Mouse (Mus musculus): ENCODE results near the gene Otud7a. TPM values are rescaled to one million over a fixed set of nuclear protein-coding genes. Genes with fewer than 3 reads are reported as not detected.

Otud7a gene
- 3.7 and 6.0 TPM in 2 replicates for polyA plus RNA-seq (2014; fragmentation: Nextera tagmentation; extraction: Ambion mirVana)

DNA sequence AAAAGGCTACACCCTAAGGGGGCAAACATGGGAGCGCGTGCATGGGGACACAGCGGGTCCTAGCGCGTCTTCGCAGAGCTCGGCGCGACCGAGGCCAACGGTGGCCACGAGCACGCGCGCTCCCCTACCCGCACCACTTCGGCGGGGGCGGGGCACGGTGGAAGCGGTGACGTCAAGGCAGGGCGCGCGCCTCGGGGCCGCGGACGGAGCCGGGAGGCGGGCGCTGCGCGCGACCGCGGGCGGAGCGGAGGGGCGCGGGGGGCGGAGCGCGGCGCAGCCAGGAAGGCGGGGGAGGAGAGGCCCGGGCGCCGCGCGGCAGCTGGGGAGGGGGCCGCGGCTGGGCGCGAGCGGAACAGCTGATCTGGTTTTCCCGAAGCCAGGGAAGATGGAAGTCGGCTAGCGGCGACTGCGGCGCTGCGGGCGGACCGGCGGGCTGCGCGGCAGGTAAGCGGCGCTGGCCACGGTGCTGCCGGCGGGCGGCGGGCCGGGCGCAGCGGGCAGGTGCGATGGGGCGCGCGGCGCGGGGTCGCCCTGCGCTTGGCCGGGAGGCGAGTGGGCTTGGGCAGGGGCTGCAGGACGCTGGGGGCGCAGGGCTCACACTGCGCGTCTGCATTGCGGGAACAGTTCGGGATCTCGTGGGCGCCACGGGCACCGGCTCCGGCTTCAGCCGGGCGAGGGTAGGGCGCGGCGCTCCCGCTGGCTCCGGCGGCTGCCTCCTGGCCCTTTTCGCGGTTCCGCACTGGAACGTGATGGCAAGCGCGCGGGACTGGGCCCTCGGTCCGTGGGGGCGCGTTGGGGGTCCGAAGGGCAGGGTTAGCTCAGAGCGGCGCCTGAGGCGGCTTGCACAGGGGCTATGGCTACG is at the start of gene Otud7a:
Gene Otud7a, plus strand, starts transcription at position 268 of the 862 bp plus-strand sequence.
- Histone ChIP-seq H3K9ac (replicated peaks; ENCODE audit: low read depth, low read length) (peak within 1 kb of the TSS; percentile 82), H3K36me3 (ENCODE audit: control insufficient read depth, insufficient read depth, low read length) (no peaks in the 10 kb centered on the region), H3K4me2 (ENCODE audit: low read depth, low read length) (peak within 1 kb of the TSS; percentile 67), H3K27me3 (ENCODE audit: control insufficient read depth, insufficient read depth, low read length) (no peaks in the 10 kb centered on the region), H3K9me3 (ENCODE audit: control insufficient read depth, low read length) (no peaks in the 10 kb centered on the region), H3K4me3 (ENCODE audit: low read depth, low read length) (peak within 1 kb of the TSS; percentile 76), H3K27ac (ENCODE audit: low read depth, low read length) (peak within 1 kb of the TSS; percentile 87), H3K4me1 (ENCODE audit: control insufficient read depth, insufficient read depth, low read length) (peaks cover 6% of the 10 kb centered on the region; the same call in 1 of the 2 replicates)
- ATAC-seq (ENCODE audit: low read depth) = peak; percentile 95
- WGBS = under 1% methylated on average over 115 of the region's 123 CpGs

DNA sequence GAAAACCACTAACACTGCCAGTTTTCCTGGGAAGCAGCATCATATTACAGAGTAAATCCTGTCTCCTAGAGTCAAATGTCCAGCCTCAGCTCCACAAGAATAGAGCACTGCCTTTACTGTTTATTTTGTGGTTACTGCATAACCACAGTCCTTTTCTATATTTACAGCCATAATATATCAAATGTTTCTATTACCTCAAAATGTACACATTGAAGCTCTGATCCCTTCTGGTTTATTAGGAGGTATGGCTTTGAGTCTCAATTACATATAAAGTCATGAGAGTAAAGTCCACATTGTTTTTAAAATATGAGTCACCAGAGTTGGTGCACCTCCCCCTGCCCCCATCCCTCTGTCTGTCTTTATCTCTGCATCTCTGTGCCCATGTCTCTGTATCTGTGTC is 38.6 kb upstream of the Otud7a start:
- no peak overlapping the region for H3K4me2 ChIP-seq (ENCODE audit: low read depth, low read length)
- H3K36me3 ChIP-seq (ENCODE audit: control insufficient read depth, insufficient read depth, low read length) = no peaks in the 10 kb centered on the region
- ATAC-seq (ENCODE audit: low read depth) = no peak
- no peak overlapping the region for H3K27ac ChIP-seq (ENCODE audit: low read depth, low read length)
- no peak overlapping the region for H3K9ac ChIP-seq (replicated peaks; ENCODE audit: low read depth, low read length)
- H3K4me3 ChIP-seq (ENCODE audit: low read depth, low read length) = no peak overlapping the region
- no peaks in the 10 kb centered on the region for H3K9me3 ChIP-seq (ENCODE audit: control insufficient read depth, low read length)
- H3K4me1 ChIP-seq (ENCODE audit: control insufficient read depth, insufficient read depth, low read length) = no peaks in the 10 kb centered on the region
- H3K27me3 ChIP-seq (ENCODE audit: control insufficient read depth, insufficient read depth, low read length) = no peaks in the 10 kb centered on the region

DNA sequence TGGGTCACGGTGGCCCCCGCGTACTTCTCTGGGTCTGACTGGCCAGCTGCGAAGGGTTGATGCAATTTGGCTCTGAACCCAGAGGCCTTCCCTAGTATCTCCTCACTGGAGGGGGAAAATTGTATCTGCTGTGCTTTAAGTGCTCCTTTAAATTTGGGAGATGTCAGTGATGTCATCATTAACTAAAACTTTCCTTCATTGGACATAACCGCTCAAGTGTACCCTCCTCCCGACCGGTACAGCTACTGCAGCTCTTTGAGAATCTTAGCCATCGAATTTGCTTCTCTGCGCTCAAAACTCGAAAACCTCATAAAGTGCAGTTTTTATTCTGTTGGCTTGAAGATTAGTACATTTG is 772 bp downstream of the Otud7a start:
- H3K9me3 ChIP-seq (ENCODE audit: control insufficient read depth, low read length) = no peaks in the 10 kb centered on the region
- peak overlapping the region; percentile 87 for H3K27ac ChIP-seq (ENCODE audit: low read depth, low read length)
- H3K9ac ChIP-seq (replicated peaks; ENCODE audit: low read depth, low read length) = peak overlapping the region; percentile 82
- WGBS = 19% methylated on average over 10 of the region's 10 CpGs
- H3K4me3 ChIP-seq (ENCODE audit: low read depth, low read length) = peak overlapping the region; percentile 76
- no peaks in the 10 kb centered on the region for H3K27me3 ChIP-seq (ENCODE audit: control insufficient read depth, insufficient read depth, low read length)
- no peak; the same call in 1 of the 2 replicates for ATAC-seq (ENCODE audit: low read depth)
- no peaks in the 10 kb centered on the region for H3K36me3 ChIP-seq (ENCODE audit: control insufficient read depth, insufficient read depth, low read length)
- H3K4me1 ChIP-seq (ENCODE audit: control insufficient read depth, insufficient read depth, low read length) = peaks cover 6% of the 10 kb centered on the region; the same call in 1 of the 2 replicates
- peak overlapping the region; percentile 67 for H3K4me2 ChIP-seq (ENCODE audit: low read depth, low read length)

DNA sequence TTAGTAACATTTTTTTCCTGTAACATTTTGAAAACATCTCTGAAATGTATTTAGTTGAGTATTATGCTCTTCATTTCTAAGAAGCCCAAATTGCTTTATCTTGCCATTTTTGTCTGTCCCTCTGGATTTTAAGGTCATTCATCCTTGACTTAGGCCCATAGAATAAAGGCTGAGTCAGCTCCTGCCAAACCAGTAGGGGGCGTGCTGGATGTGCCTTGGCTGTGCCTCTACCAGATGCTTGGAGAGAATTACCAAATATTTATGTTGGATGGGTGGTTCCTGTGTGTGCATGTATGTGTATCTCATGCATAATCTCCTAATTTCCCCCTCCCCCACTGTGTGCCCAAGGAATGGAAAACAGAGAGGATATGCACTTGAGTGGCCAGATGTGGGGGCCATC is 2.4 kb downstream of the Otud7a start:
- Histone ChIP-seq H3K27me3 (ENCODE audit: control insufficient read depth, insufficient read depth, low read length) (no peaks in the 10 kb centered on the region), H3K36me3 (ENCODE audit: control insufficient read depth, insufficient read depth, low read length) (no peaks in the 10 kb centered on the region), H3K9me3 (ENCODE audit: control insufficient read depth, low read length) (no peaks in the 10 kb centered on the region), H3K4me2 (ENCODE audit: low read depth, low read length) (no peak overlapping the region), H3K27ac (ENCODE audit: low read depth, low read length) (no peak overlapping the region), H3K4me1 (ENCODE audit: control insufficient read depth, insufficient read depth, low read length) (peaks cover 6% of the 10 kb centered on the region; the same call in 1 of the 2 replicates), H3K4me3 (ENCODE audit: low read depth, low read length) (no peak overlapping the region), H3K9ac (replicated peaks; ENCODE audit: low read depth, low read length) (no peak overlapping the region)
- ATAC-seq (ENCODE audit: low read depth) = no peak
- 44% methylated on average over 1 of the region's 1 CpGs for WGBS

DNA sequence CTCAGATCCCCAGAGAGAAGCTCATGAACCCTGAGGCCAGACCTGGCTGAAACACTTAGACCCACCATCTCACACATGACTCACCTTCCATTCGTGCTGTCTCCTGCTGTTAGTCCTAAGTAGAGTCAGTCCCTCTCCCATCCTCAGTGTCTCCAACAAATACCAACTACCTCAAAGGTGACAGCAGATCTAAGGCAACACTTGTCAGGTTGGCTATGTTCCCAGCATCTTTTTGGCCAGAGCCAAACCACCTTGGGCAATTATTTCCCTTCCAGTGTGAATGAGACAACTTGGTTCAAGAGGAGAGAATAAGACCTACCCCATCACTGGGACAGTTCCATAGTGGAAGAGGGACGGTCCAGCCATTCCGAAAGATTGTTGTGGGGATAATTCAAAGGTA is 10.7 kb downstream of the Otud7a start:
- Histone ChIP-seq H3K4me3 (ENCODE audit: low read depth, low read length) (no peak overlapping the region), H3K9me3 (ENCODE audit: control insufficient read depth, low read length) (no peaks in the 10 kb centered on the region), H3K27me3 (ENCODE audit: control insufficient read depth, insufficient read depth, low read length) (no peaks in the 10 kb centered on the region), H3K27ac (ENCODE audit: low read depth, low read length) (no peak overlapping the region), H3K4me1 (ENCODE audit: control insufficient read depth, insufficient read depth, low read length) (no peaks in the 10 kb centered on the region), H3K9ac (replicated peaks; ENCODE audit: low read depth, low read length) (no peak overlapping the region), H3K36me3 (ENCODE audit: control insufficient read depth, insufficient read depth, low read length) (no peaks in the 10 kb centered on the region), H3K4me2 (ENCODE audit: low read depth, low read length) (no peak overlapping the region)
- 79% methylated on average over 3 of the region's 3 CpGs for WGBS
- ATAC-seq (ENCODE audit: low read depth) = no peak

DNA sequence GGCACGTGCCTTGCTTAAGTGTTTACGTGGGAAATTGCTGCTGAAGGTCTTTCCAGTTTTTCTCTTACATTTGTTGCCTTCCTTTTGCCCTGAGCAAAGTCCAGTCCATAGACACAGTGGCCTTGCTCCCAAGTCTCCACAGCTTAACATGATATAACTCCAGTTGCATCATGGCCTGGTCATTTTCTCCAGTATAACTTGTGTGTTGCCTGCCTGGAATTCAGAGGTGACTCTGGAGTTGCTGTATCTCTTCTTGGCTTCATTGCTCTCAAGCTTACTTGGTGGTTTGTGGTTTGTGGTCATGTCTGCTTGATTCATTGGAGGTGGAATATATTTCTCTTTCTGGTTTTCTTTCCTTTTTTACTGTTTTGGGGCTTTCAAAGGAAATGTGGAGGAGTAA is 17.7 kb downstream of the Otud7a start:
- H3K9me3 ChIP-seq (ENCODE audit: control insufficient read depth, low read length) = no peaks in the 10 kb centered on the region
- H3K27me3 ChIP-seq (ENCODE audit: control insufficient read depth, insufficient read depth, low read length) = no peaks in the 10 kb centered on the region
- H3K36me3 ChIP-seq (ENCODE audit: control insufficient read depth, insufficient read depth, low read length) = no peaks in the 10 kb centered on the region
- no peak overlapping the region for H3K4me2 ChIP-seq (ENCODE audit: low read depth, low read length)
- no peak for ATAC-seq (ENCODE audit: low read depth)
- 95% methylated on average over 2 of the region's 2 CpGs for WGBS
- H3K4me3 ChIP-seq (ENCODE audit: low read depth, low read length) = no peak overlapping the region
- no peak overlapping the region for H3K9ac ChIP-seq (replicated peaks; ENCODE audit: low read depth, low read length)
- no peak overlapping the region for H3K27ac ChIP-seq (ENCODE audit: low read depth, low read length)
- peaks cover 5% of the 10 kb centered on the region; the same call in 1 of the 2 replicates for H3K4me1 ChIP-seq (ENCODE audit: control insufficient read depth, insufficient read depth, low read length)

DNA sequence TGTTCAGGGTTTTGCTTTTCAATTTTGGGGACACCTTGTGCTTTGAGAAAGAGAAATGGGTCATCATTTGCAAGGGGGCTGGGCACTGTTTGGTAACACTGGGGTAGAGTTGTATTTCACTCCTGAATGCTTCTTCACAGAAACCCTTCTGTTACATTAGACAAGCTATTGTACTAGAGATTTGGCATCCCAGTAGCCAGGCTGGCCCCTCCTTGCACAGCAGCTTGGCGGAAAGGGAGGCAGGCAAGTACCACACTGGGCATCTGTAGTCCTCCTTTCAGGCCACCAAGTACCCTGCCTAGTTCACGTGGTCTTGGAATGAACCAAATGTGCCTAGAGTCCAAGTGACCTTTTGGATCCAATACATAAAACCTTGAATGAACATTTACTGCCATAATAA is 18.1 kb downstream of the Otud7a start:
- Histone ChIP-seq H3K9me3 (ENCODE audit: control insufficient read depth, low read length) (no peaks in the 10 kb centered on the region), H3K4me1 (ENCODE audit: control insufficient read depth, insufficient read depth, low read length) (peaks cover 5% of the 10 kb centered on the region; the same call in 1 of the 2 replicates), H3K36me3 (ENCODE audit: control insufficient read depth, insufficient read depth, low read length) (no peaks in the 10 kb centered on the region), H3K9ac (replicated peaks; ENCODE audit: low read depth, low read length) (no peak overlapping the region), H3K4me2 (ENCODE audit: low read depth, low read length) (no peak overlapping the region), H3K27me3 (ENCODE audit: control insufficient read depth, insufficient read depth, low read length) (no peaks in the 10 kb centered on the region), H3K4me3 (ENCODE audit: low read depth, low read length) (no peak overlapping the region), H3K27ac (ENCODE audit: low read depth, low read length) (no peak overlapping the region)
- ATAC-seq (ENCODE audit: low read depth) = no peak
- WGBS = 71% methylated on average over 2 of the region's 2 CpGs

DNA sequence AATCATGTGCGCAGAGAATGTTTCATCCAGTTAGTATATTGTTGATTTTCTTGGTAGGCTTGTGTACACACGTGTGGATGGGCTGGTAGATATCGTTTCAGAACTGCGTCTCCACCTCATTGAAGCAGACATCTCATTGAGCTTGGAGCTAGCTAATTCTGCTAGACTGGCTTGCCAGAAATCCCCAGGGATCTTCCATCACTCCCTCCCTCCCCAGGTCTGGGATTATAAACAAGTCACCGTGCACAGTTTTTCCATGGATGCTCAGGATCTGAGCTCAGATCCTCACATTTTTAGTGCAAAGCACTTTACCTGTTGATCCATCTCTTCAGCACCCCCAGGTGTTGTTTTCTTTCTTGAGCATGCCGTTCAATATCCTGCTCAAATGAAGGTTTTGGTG is 22.2 kb downstream of the Otud7a start:
- ATAC-seq (ENCODE audit: low read depth) = no peak
- Histone ChIP-seq H3K27me3 (ENCODE audit: control insufficient read depth, insufficient read depth, low read length) (no peaks in the 10 kb centered on the region), H3K9ac (replicated peaks; ENCODE audit: low read depth, low read length) (no peak overlapping the region), H3K36me3 (ENCODE audit: control insufficient read depth, insufficient read depth, low read length) (no peaks in the 10 kb centered on the region), H3K4me1 (ENCODE audit: control insufficient read depth, insufficient read depth, low read length) (peaks cover 5% of the 10 kb centered on the region; the same call in 1 of the 2 replicates), H3K4me2 (ENCODE audit: low read depth, low read length) (no peak overlapping the region), H3K27ac (ENCODE audit: low read depth, low read length) (no peak overlapping the region), H3K4me3 (ENCODE audit: low read depth, low read length) (no peak overlapping the region), H3K9me3 (ENCODE audit: control insufficient read depth, low read length) (no peaks in the 10 kb centered on the region)
- WGBS = 93% methylated on average over 6 of the region's 6 CpGs

DNA sequence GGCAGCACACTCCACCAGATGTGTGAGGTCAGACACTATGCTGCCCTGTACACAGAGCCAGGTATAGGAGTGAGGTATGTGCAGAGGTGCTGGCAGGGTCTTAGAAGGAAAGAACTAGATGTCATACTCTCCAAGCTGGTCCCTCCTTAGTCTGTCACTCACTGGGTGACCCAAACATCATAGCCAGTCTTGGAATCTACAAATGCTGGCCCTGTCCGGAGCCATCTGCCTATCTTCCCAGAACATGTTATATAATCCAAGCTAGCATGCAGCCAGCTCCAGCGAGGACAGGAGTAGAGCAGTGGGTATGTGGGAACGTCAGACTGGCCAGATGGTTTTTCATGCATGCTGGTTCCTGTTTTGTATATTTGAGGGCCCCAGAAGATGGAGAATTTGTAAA is 23.7 kb downstream of the Otud7a start:
- H3K27ac ChIP-seq (ENCODE audit: low read depth, low read length) = no peak overlapping the region
- no peak overlapping the region for H3K4me3 ChIP-seq (ENCODE audit: low read depth, low read length)
- no peak for ATAC-seq (ENCODE audit: low read depth)
- WGBS = 91% methylated on average over 3 of the region's 3 CpGs
- no peaks in the 10 kb centered on the region for H3K36me3 ChIP-seq (ENCODE audit: control insufficient read depth, insufficient read depth, low read length)
- no peaks in the 10 kb centered on the region for H3K27me3 ChIP-seq (ENCODE audit: control insufficient read depth, insufficient read depth, low read length)
- H3K4me2 ChIP-seq (ENCODE audit: low read depth, low read length) = no peak overlapping the region
- peaks cover 5% of the 10 kb centered on the region; the same call in 1 of the 2 replicates for H3K4me1 ChIP-seq (ENCODE audit: control insufficient read depth, insufficient read depth, low read length)
- no peaks in the 10 kb centered on the region for H3K9me3 ChIP-seq (ENCODE audit: control insufficient read depth, low read length)
- no peak overlapping the region for H3K9ac ChIP-seq (replicated peaks; ENCODE audit: low read depth, low read length)
